Mouse (Mus musculus) myocyte (in vitro differentiated cells): ENCODE results near the gene Zranb1. TPM values are rescaled to one million over a fixed set of nuclear protein-coding genes. Genes with fewer than 3 reads are reported as not detected.
A peak's percentile ranks its signal among the peaks of the same experiment; 100 is the strongest.

Experiments
- H3K27me3 ChIP-seq: one replicate; pipeline ENCODE4 v1.6.1; 2011; ENCODE audit not compliant: control insufficient read depth, insufficient read depth, insufficient read length
- H3K36me3 ChIP-seq: one replicate; pipeline ENCODE4 v1.6.1; 2011; ENCODE audit not compliant: control insufficient read depth, insufficient read depth
- H3K4me2 ChIP-seq: one replicate; pipeline ENCODE4 v1.6.1; 2011; ENCODE audit warnings: low read depth, control low read depth
- H3K4me3 ChIP-seq: one replicate; pipeline ENCODE4 v1.5.1; 2011; ENCODE audit warnings: mild to moderate bottlenecking, control low read depth, moderate library complexity
- H3K79me2 ChIP-seq: one replicate; pipeline ENCODE4 v1.6.1; 2011; ENCODE audit not compliant: control insufficient read depth, insufficient read depth
- H3ac ChIP-seq: one replicate; pipeline ENCODE4 v1.6.1; 2011; ENCODE audit not compliant: control insufficient read depth, insufficient read length
- CEBPB ChIP-seq: IDR thresholded peaks from 2 replicates; pipeline ENCODE4 v1.6.1; 2011; ENCODE audit warnings: mild to moderate bottlenecking, moderate library complexity; ENCODE audit not compliant: poor library complexity, insufficient read depth, severe bottlenecking
- E2F4 ChIP-seq: IDR thresholded peaks from one replicate; pipeline ENCODE4 v1.6.1; 2011; ENCODE audit warnings: mild to moderate bottlenecking, control low read depth, moderate library complexity; ENCODE audit not compliant: insufficient read depth
- MAX ChIP-seq: IDR thresholded peaks from one replicate; pipeline ENCODE4 v1.6.1; 2011; ENCODE audit warnings: low read depth, mild to moderate bottlenecking, control low read depth
- MYOD1 ChIP-seq, 3 experiments: IDR thresholded peaks; one replicate each; pipeline ENCODE4 v1.6.1; 2011; ENCODE audit warnings: control low read depth in 2 of 3, low read depth in 2 of 3, mild to moderate bottlenecking in 2 of 3, moderate library complexity in 1 of 3; ENCODE audit not compliant: insufficient read length in 2 of 3, control insufficient read depth in 1 of 3
- MYOG ChIP-seq, 3 experiments: IDR thresholded peaks; one replicate each; pipeline ENCODE4 v1.6.1; 2011; ENCODE audit warnings: control low read depth in 2 of 3, low read depth in 2 of 3, mild to moderate bottlenecking in 2 of 3; ENCODE audit not compliant: insufficient read length in 2 of 3, control insufficient read depth in 1 of 3, insufficient read depth in 1 of 3
- POLR2A ChIP-seq: IDR thresholded peaks from one replicate; pipeline ENCODE4 v1.6.1; 2011; ENCODE audit warnings: low read depth, mild to moderate bottlenecking, control low read depth, moderate library complexity; ENCODE audit not compliant: insufficient read length
- POLR2AphosphoS2 ChIP-seq: IDR thresholded peaks from one replicate; pipeline ENCODE4 v1.6.1; 2011; ENCODE audit warnings: low read depth, control low read depth; ENCODE audit not compliant: insufficient read length
- REST ChIP-seq: IDR thresholded peaks from one replicate; pipeline ENCODE4 v1.6.1; 2011; ENCODE audit warnings: mild to moderate bottlenecking, control low read depth, moderate library complexity; ENCODE audit not compliant: insufficient read depth, insufficient read length
- SRF ChIP-seq: IDR thresholded peaks from one replicate; pipeline ENCODE4 v1.6.1; 2011; ENCODE audit warnings: low read depth; ENCODE audit not compliant: control insufficient read depth, insufficient read length
- TCF12 ChIP-seq: IDR thresholded peaks from one replicate; pipeline ENCODE4 v1.6.1; 2011; ENCODE audit warnings: mild to moderate bottlenecking, control low read depth; ENCODE audit not compliant: poor library complexity, insufficient read depth, severe bottlenecking
- TCF3 ChIP-seq: IDR thresholded peaks from one replicate; pipeline ENCODE4 v1.6.1; 2011; ENCODE audit warnings: low read depth, control low read depth; ENCODE audit not compliant: insufficient read length
- USF1 ChIP-seq: IDR thresholded peaks from one replicate; pipeline ENCODE4 v1.6.1; 2011; ENCODE audit warnings: low read depth, mild to moderate bottlenecking, control low read depth, moderate library complexity
- polyA plus RNA-seq: library from polyadenylated mRNA; unstranded; fragments of >200 nt; fragmentation: generic; extraction: Trizol; gene quantifications from one replicate; pipeline ENCODE4 v1.2.1, GENCODE M21; 2012; ENCODE audit warnings: missing spikeins

The Zranb1 gene
- polyA plus RNA-seq = 14.6 TPM

DNA sequence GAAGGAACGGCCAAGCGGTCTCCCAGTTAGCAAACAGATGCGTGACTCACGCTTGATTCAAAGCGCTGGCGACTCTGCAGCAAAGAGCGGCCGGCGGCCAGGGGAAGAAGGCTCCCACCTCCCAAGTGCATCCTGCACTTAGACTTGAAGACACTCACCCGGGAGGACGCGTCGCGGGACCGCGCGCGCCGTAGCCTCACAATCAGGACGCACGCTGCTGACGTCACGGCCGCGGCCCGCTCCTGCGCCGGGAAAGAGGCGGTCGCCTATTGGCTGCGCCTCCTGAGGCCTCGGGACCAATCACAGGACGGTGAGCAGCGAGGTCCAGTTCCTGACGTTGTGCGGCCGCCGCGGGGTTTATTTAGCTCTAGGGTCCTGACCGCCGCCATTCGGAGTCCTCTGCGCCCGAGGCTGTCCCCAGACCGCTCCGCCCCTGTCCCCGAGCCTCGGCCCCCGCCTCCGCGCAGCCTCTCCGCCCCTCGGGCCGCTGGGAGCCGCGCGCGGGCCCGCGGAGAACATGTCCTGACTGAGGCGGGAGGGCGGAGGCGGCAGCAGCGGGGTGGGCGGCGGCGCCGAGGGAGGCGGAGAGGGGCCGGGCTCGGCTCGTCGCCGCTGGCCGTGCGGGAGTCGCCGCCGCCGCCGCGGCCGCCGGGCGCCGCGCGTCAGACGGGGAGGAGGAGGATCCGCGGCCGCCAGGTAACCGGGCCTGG lies at the start of gene Zranb1:
Gene Zranb1 (plus strand): TSS at position 293 of the 710 bp plus-strand sequence.
- Histone ChIP-seq H3K79me2 (peaks cover 44% of the 10 kb centered on the region), H3K4me3 (peak within 1 kb of the TSS; percentile 79), H3K36me3 (no peaks in the 10 kb centered on the region), H3K4me2 (peak within 1 kb of the TSS; percentile 87), H3ac (peak within 1 kb of the TSS; percentile 76), H3K27me3 (no peaks in the 10 kb centered on the region)
- TF ChIP-seq TCF3 = no peak
- TF ChIP-seq REST = no peak
- TF ChIP-seq TCF12 = no peak
- TF ChIP-seq MYOD1 (IDR thresholded peaks at IDR 0.05; ENCODE audit: control insufficient read depth in 1 of 3, insufficient read length in 2 of 3, low read depth in 2 of 3) = peak in 1 of 3 experiments; percentile 45
- no peak for TF ChIP-seq MYOG (IDR thresholded peaks at IDR 0.05; ENCODE audit: control insufficient read depth in 1 of 3, insufficient read depth in 1 of 3, insufficient read length in 2 of 3, low read depth in 2 of 3)
- peak; percentile 18 for TF ChIP-seq MAX
- peak; percentile 79 for TF ChIP-seq POLR2A
- TF ChIP-seq CEBPB = no peak
- TF ChIP-seq POLR2AphosphoS2 = peak; percentile 59
- peak; percentile 75 for TF ChIP-seq SRF
- no peak for TF ChIP-seq USF1
- TF ChIP-seq E2F4 = peak; percentile 61

GRCm38 (mm10) chr7:132882343-132882742 lies 48.6 kb upstream of the Zranb1 start:
- no peak overlapping the region for H3K4me2 ChIP-seq
- H3ac ChIP-seq = no peak overlapping the region
- TF ChIP-seq E2F4 (no peak), TCF3 (no peak), USF1 (no peak), POLR2A (no peak), SRF (no peak), MAX (no peak), CEBPB (no peak), MYOG (IDR thresholded peaks at IDR 0.05; ENCODE audit: control insufficient read depth in 1 of 3, insufficient read depth in 1 of 3, insufficient read length in 2 of 3, low read depth in 2 of 3) (no peak), TCF12 (no peak)
- H3K79me2 ChIP-seq = no peaks in the 10 kb centered on the region
- H3K27me3 ChIP-seq = no peaks in the 10 kb centered on the region
- peaks cover 41% of the 10 kb centered on the region for H3K36me3 ChIP-seq
- no peak overlapping the region for H3K4me3 ChIP-seq

DNA sequence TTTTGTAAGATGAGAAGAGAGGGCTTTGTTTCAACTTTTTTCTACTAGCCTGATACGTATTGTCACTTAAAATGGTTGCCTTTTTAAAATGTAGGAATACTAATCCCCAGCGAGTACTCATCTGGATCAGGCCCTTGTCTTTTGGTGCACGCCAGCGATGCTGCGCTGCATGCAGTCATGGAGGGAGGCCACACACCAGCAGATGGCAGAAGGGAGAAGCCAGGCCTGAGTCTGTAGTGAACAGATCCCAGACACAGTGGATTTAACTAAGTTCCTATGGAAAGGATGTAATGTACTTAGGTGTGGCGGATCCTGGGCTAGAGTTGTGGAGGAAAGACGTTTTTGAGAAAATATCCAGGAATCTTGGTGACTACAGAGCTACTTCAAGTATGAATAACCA lies 46.9 kb upstream of the Zranb1 start:
- Histone ChIP-seq H3K27me3 (no peaks in the 10 kb centered on the region), H3K36me3 (peaks cover 26% of the 10 kb centered on the region), H3ac (no peak overlapping the region), H3K4me3 (no peak overlapping the region), H3K79me2 (no peaks in the 10 kb centered on the region), H3K4me2 (no peak overlapping the region)
- no peak for TF ChIP-seq E2F4
- TF ChIP-seq CEBPB = no peak
- TF ChIP-seq SRF = no peak
- no peak for TF ChIP-seq MYOG (IDR thresholded peaks at IDR 0.05; ENCODE audit: control insufficient read depth in 1 of 3, insufficient read depth in 1 of 3, insufficient read length in 2 of 3, low read depth in 2 of 3)
- no peak for TF ChIP-seq USF1
- TF ChIP-seq REST = no peak
- no peak for TF ChIP-seq MAX
- TF ChIP-seq POLR2A = no peak
- TF ChIP-seq POLR2AphosphoS2 = no peak
- no peak for TF ChIP-seq TCF3
- no peak for TF ChIP-seq MYOD1 (IDR thresholded peaks at IDR 0.05; ENCODE audit: control insufficient read depth in 1 of 3, insufficient read length in 2 of 3, low read depth in 2 of 3)
- no peak for TF ChIP-seq TCF12

- Histone ChIP-seq H3ac (no peak overlapping the region), H3K36me3 (peaks cover 16% of the 10 kb centered on the region), H3K4me2 (no peak overlapping the region), H3K79me2 (no peaks in the 10 kb centered on the region), H3K4me3 (no peak overlapping the region), H3K27me3 (no peaks in the 10 kb centered on the region)
- TF ChIP-seq MAX (no peak), REST (no peak), TCF3 (no peak), SRF (no peak), MYOD1 (IDR thresholded peaks at IDR 0.05; ENCODE audit: control insufficient read depth in 1 of 3, insufficient read length in 2 of 3, low read depth in 2 of 3) (no peak), TCF12 (no peak), POLR2AphosphoS2 (no peak), E2F4 (no peak), CEBPB (no peak), MYOG (IDR thresholded peaks at IDR 0.05; ENCODE audit: control insufficient read depth in 1 of 3, insufficient read depth in 1 of 3, insufficient read length in 2 of 3, low read depth in 2 of 3) (no peak), POLR2A (no peak), USF1 (no peak)
These were observed 43.7 kb upstream of the Zranb1 start for GRCm38 (mm10) chr7:132887019-132887804.
